Mouse (Mus musculus): ENCODE measurements around the gene Lgals8. TPM values are rescaled to one million over a fixed set of nuclear protein-coding genes. Genes with fewer than 3 reads are reported as not detected.
"Not testable (repeated sequence)": the region's sequence is repeated elsewhere in the genome, so short reads cannot be mapped to it uniquely, and the experiment has no call there.

The Lgals8 gene
- polyA plus RNA-seq, 1 experiment from 2014 or later = 9.6 TPM

- Histone ChIP-seq H3K27me3 (ENCODE audit: control insufficient read depth, insufficient read depth, low read length) (no peaks in the 10 kb centered on the region), H3K9ac (ENCODE audit: low read length) (no peak overlapping the region), H3K4me2 (ENCODE audit: low read depth, low read length, severe bottlenecking) (no peak overlapping the region), H3K9me3 (ENCODE audit: control insufficient read depth, low read length) (no peaks in the 10 kb centered on the region), H3K4me3 (ENCODE audit: low read depth, low read length) (no peak overlapping the region), H3K36me3 (ENCODE audit: control insufficient read depth, insufficient read depth, low read length) (no peaks in the 10 kb centered on the region), H3K4me1 (replicated peaks; ENCODE audit: control insufficient read depth, insufficient read depth, low read length) (no peaks in the 10 kb centered on the region), H3K27ac (ENCODE audit: low read depth, low read length) (no peak overlapping the region)
- DNase-seq (ENCODE audit: low spot score) (peak; percentile 82), ATAC-seq (replicated peaks; ENCODE audit: low FRiP score) (peak; percentile 79)
- 37% methylated on average over 8 of the region's 8 CpGs for WGBS
Measured at GRCm38 (mm10) chr13:12473724-12474378, 9.1 kb upstream of the Lgals8 start.

- H3K9ac ChIP-seq (ENCODE audit: low read length) = no peak overlapping the region
- H3K27me3 ChIP-seq (ENCODE audit: control insufficient read depth, insufficient read depth, low read length) = no peaks in the 10 kb centered on the region
- H3K4me2 ChIP-seq (ENCODE audit: low read depth, low read length, severe bottlenecking) = no peak overlapping the region
- ATAC-seq (replicated peaks; ENCODE audit: low FRiP score) = no peak
- H3K36me3 ChIP-seq (ENCODE audit: control insufficient read depth, insufficient read depth, low read length) = no peaks in the 10 kb centered on the region
- WGBS = 90% methylated on average over 1 of the region's 1 CpGs
- H3K27ac ChIP-seq (ENCODE audit: low read depth, low read length) = no peak overlapping the region
- no peak for DNase-seq (ENCODE audit: low spot score)
- H3K4me1 ChIP-seq (replicated peaks; ENCODE audit: control insufficient read depth, insufficient read depth, low read length) = no peaks in the 10 kb centered on the region
- H3K4me3 ChIP-seq (ENCODE audit: low read depth, low read length) = no peak overlapping the region
- no peaks in the 10 kb centered on the region for H3K9me3 ChIP-seq (ENCODE audit: control insufficient read depth, low read length)
Measured at GRCm38 (mm10) chr13:12468488-12468887, 3.7 kb upstream of the Lgals8 start.

DNA sequence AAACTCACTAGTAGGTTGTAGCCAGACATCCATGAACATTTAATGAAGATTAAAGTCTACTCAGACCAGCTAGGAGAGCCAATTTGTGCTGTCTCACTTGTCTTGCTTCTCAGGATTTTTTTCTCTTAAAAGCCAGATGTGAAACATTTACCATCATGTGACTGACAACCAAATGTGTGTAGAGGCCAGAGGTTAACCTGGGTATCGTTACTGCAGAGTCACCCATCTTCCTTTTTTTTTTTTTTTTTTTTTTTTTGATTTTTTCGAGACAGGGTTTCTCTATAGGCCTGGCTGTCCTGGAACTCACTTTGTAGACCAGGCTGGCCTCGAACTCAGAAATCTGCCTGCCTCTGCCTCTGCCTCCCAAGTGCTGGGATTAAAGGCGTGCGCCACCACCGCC is 585 bp downstream of the Lgals8 start:
- not testable (repeated sequence) for H3K4me3 ChIP-seq (ENCODE audit: low read depth, low read length); H3K4me2 ChIP-seq (ENCODE audit: low read depth, low read length, severe bottlenecking); H3K36me3 ChIP-seq (ENCODE audit: control insufficient read depth, insufficient read depth, low read length); H3K27ac ChIP-seq (ENCODE audit: low read depth, low read length); ATAC-seq (replicated peaks; ENCODE audit: low FRiP score); H3K9me3 ChIP-seq (ENCODE audit: control insufficient read depth, low read length); DNase-seq (ENCODE audit: low spot score); H3K9ac ChIP-seq (ENCODE audit: low read length); H3K27me3 ChIP-seq (ENCODE audit: control insufficient read depth, insufficient read depth, low read length); H3K4me1 ChIP-seq (replicated peaks; ENCODE audit: control insufficient read depth, insufficient read depth, low read length)
- 93% methylated on average over 6 of the region's 6 CpGs for WGBS

GRCm38 (mm10) chr13:12462623-12463022 is 2.1 kb downstream of the Lgals8 start:
- H3K27ac ChIP-seq (ENCODE audit: low read depth, low read length) = no peak overlapping the region
- no peak for ATAC-seq (replicated peaks; ENCODE audit: low FRiP score)
- H3K27me3 ChIP-seq (ENCODE audit: control insufficient read depth, insufficient read depth, low read length) = no peaks in the 10 kb centered on the region
- H3K4me2 ChIP-seq (ENCODE audit: low read depth, low read length, severe bottlenecking) = no peak overlapping the region
- H3K36me3 ChIP-seq (ENCODE audit: control insufficient read depth, insufficient read depth, low read length) = no peaks in the 10 kb centered on the region
- H3K4me1 ChIP-seq (replicated peaks; ENCODE audit: control insufficient read depth, insufficient read depth, low read length) = no peaks in the 10 kb centered on the region
- 86% methylated on average over 4 of the region's 4 CpGs for WGBS
- no peaks in the 10 kb centered on the region for H3K9me3 ChIP-seq (ENCODE audit: control insufficient read depth, low read length)
- no peak overlapping the region for H3K9ac ChIP-seq (ENCODE audit: low read length)
- no peak for DNase-seq (ENCODE audit: low spot score)
- no peak overlapping the region for H3K4me3 ChIP-seq (ENCODE audit: low read depth, low read length)

- Histone ChIP-seq H3K36me3 (ENCODE audit: control insufficient read depth, insufficient read depth, low read length) (no peaks in the 10 kb centered on the region), H3K9ac (ENCODE audit: low read length) (peak overlapping the region; percentile 64), H3K4me2 (ENCODE audit: low read depth, low read length, severe bottlenecking) (peak overlapping the region; percentile 58), H3K9me3 (ENCODE audit: control insufficient read depth, low read length) (no peaks in the 10 kb centered on the region), H3K27me3 (ENCODE audit: control insufficient read depth, insufficient read depth, low read length) (no peaks in the 10 kb centered on the region), H3K4me1 (replicated peaks; ENCODE audit: control insufficient read depth, insufficient read depth, low read length) (no peaks in the 10 kb centered on the region), H3K27ac (ENCODE audit: low read depth, low read length) (no peak overlapping the region), H3K4me3 (ENCODE audit: low read depth, low read length) (peak overlapping the region; percentile 60)
- 3% methylated on average over 7 of the region's 7 CpGs for WGBS
- DNase-seq (ENCODE audit: low spot score) (no peak), ATAC-seq (replicated peaks; ENCODE audit: low FRiP score) (no peak; the same call in 1 of the 2 replicates)
Measured at GRCm38 (mm10) chr13:12461730-12462119, 3.0 kb downstream of the Lgals8 start.

DNA sequence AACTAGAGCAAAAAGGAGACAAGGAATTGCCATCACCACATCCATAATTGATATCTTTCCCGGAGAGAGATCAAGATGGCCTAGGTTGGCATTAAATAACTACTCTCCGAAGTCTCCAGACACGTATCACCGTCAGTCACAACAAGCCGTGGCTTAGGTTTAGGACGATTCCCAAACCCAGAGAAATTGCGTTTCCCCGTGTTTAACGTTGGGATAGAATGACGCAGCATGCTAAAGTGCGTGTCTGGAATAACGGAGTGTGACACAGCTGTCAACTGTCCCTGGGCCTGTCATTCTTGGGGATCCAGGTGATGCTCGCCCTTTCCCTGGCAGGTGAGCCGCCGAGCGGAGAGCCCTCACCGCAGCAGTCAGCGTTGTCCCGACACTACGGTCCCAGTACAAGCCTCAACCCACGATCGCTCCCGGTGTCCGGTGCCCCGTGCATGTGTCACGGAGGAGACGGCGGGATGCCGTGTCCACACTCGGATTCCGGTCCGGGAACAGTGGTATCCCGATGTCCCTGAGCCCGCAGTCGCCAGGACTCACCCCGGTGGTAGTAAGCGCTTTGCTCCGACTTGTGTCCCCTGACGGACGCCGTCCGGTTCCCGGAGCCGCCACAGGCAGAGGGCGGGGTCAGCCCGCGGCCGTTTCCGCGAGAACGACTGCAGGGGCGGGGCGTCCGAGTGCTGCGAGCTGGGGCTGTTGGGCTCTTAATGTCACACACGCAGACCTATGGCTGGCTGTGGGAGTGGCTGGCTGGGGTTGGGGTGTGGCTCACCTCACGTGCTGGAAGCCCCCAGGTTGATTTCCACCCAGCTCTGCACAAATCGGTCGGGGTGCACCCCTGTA is 3.6 kb downstream of the Lgals8 start:
- Histone ChIP-seq H3K27me3 (ENCODE audit: control insufficient read depth, insufficient read depth, low read length) (no peaks in the 10 kb centered on the region), H3K9ac (ENCODE audit: low read length) (peak overlapping the region; percentile 64)

DNA sequence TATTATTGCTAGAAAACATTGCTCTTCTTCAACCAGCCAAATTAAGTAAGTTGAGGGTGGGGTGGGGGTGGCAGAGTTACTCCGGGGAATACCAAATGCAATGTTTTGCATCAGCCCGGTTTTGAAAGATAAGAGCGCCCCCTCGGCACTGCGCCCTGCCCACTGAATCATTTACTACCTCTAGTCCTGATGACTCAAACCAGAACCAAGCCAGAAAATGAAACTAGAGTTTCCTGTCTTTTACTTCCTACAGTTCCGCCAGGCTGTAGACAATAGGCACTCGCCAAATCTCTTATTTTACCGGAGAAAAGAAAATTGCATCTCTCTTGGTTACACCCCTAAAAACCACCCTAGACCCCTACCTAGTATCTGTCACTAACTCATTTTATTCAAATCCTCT is 4.3 kb downstream of the Lgals8 start:
- 9% methylated on average over 8 of the region's 8 CpGs for WGBS

More for the DNA sequence above, 3.6 kb downstream of the Lgals8 start:
- H3K36me3 ChIP-seq (ENCODE audit: control insufficient read depth, insufficient read depth, low read length) = no peaks in the 10 kb centered on the region
- no peak overlapping the region for H3K27ac ChIP-seq (ENCODE audit: low read depth, low read length)
- H3K9me3 ChIP-seq (ENCODE audit: control insufficient read depth, low read length) = no peaks in the 10 kb centered on the region
- H3K4me3 ChIP-seq (ENCODE audit: low read depth, low read length) = peak overlapping the region; percentile 60
- DNase-seq (ENCODE audit: low spot score) = peak; percentile 94
- 1% methylated on average over 59 of the region's 59 CpGs for WGBS
- ATAC-seq (replicated peaks; ENCODE audit: low FRiP score) = peak; percentile 98
- H3K4me2 ChIP-seq (ENCODE audit: low read depth, low read length, severe bottlenecking) = peak overlapping the region; percentile 58
- H3K4me1 ChIP-seq (replicated peaks; ENCODE audit: control insufficient read depth, insufficient read depth, low read length) = no peaks in the 10 kb centered on the region

GRCm38 (mm10) chr13:12456711-12457110 is 8.0 kb downstream of the Lgals8 start:
- Histone ChIP-seq H3K4me2 (ENCODE audit: low read depth, low read length, severe bottlenecking) (no peak overlapping the region), H3K4me3 (ENCODE audit: low read depth, low read length) (no peak overlapping the region), H3K27me3 (ENCODE audit: control insufficient read depth, insufficient read depth, low read length) (no peaks in the 10 kb centered on the region), H3K4me1 (replicated peaks; ENCODE audit: control insufficient read depth, insufficient read depth, low read length) (no peaks in the 10 kb centered on the region), H3K9me3 (ENCODE audit: control insufficient read depth, low read length) (no peaks in the 10 kb centered on the region), H3K9ac (ENCODE audit: low read length) (no peak overlapping the region), H3K27ac (ENCODE audit: low read depth, low read length) (no peak overlapping the region), H3K36me3 (ENCODE audit: control insufficient read depth, insufficient read depth, low read length) (no peaks in the 10 kb centered on the region)
- ATAC-seq (replicated peaks; ENCODE audit: low FRiP score) (no peak), DNase-seq (ENCODE audit: low spot score) (no peak)
- 72% methylated on average over 7 of the region's 7 CpGs for WGBS

More for the DNA sequence above, 4.3 kb downstream of the Lgals8 start:
- H3K9me3 ChIP-seq (ENCODE audit: control insufficient read depth, low read length) = no peaks in the 10 kb centered on the region
- peak overlapping the region; percentile 64 for H3K9ac ChIP-seq (ENCODE audit: low read length)
- H3K4me3 ChIP-seq (ENCODE audit: low read depth, low read length) = peak overlapping the region; percentile 60
- H3K27ac ChIP-seq (ENCODE audit: low read depth, low read length) = no peak overlapping the region
- peak overlapping the region; percentile 58 for H3K4me2 ChIP-seq (ENCODE audit: low read depth, low read length, severe bottlenecking)
- H3K27me3 ChIP-seq (ENCODE audit: control insufficient read depth, insufficient read depth, low read length) = no peaks in the 10 kb centered on the region
- H3K4me1 ChIP-seq (replicated peaks; ENCODE audit: control insufficient read depth, insufficient read depth, low read length) = no peaks in the 10 kb centered on the region
- DNase-seq (ENCODE audit: low spot score) (no peak), ATAC-seq (replicated peaks; ENCODE audit: low FRiP score) (no peak)
- H3K36me3 ChIP-seq (ENCODE audit: control insufficient read depth, insufficient read depth, low read length) = no peaks in the 10 kb centered on the region

Data from forebrain, embryonic 11.5 days (tissue).